Mouse (Mus musculus) ovary, adult 18-20 months (tissue): ENCODE measurements around the gene Rasal2.
"Not testable (repeated sequence)": the region's sequence is repeated elsewhere in the genome, so short reads cannot be mapped to it uniquely, and the experiment has no call there.

Experiments
- DNase-seq: peaks from one replicate; pipeline ENCODE4 v3.0.0; 2022; ENCODE audit warnings: low spot score, mixed read lengths

The Rasal2 gene

GRCm38 (mm10) chr1:157244453-157244790 lies 168.0 kb downstream of the Rasal2 start:
- DNase-seq: no peak

- DNase-seq: no peak
These were observed 168.6 kb downstream of the Rasal2 start for GRCm38 (mm10) chr1:157243576-157244452.

- DNase-seq: no peak
These were observed 172.7 kb downstream of the Rasal2 start for GRCm38 (mm10) chr1:157239687-157240086.

- not testable (repeated sequence) for DNase-seq
These were observed 175.6 kb downstream of the Rasal2 start for GRCm38 (mm10) chr1:157236650-157237344.

- DNase-seq: no peak
These were observed 178.9 kb downstream of the Rasal2 start for GRCm38 (mm10) chr1:157233451-157233850.

- no peak for DNase-seq
These were observed 180.0 kb downstream of the Rasal2 start for GRCm38 (mm10) chr1:157232372-157232771.

- no peak for DNase-seq
These were observed 181.4 kb downstream of the Rasal2 start for GRCm38 (mm10) chr1:157231016-157231415.

GRCm38 (mm10) chr1:157230386-157230785 lies 182.0 kb downstream of the Rasal2 start:
- no peak for DNase-seq

- no peak for DNase-seq
These were observed 187.4 kb downstream of the Rasal2 start for GRCm38 (mm10) chr1:157225013-157225412.

GRCm38 (mm10) chr1:157220910-157221309 lies 191.5 kb downstream of the Rasal2 start:
- no peak for DNase-seq

- no peak for DNase-seq
These were observed 191.9 kb downstream of the Rasal2 start for GRCm38 (mm10) chr1:157220466-157220865.

- DNase-seq: no peak
These were observed 203.6 kb downstream of the Rasal2 start for GRCm38 (mm10) chr1:157208754-157209153.

GRCm38 (mm10) chr1:157205685-157206084 lies 206.7 kb downstream of the Rasal2 start:
- DNase-seq: no peak

- DNase-seq: no peak
These were observed 229.4 kb downstream of the Rasal2 start for GRCm38 (mm10) chr1:157183043-157183442.

GRCm38 (mm10) chr1:157182431-157182830 lies 230.0 kb downstream of the Rasal2 start:
- DNase-seq: no peak

GRCm38 (mm10) chr1:157181081-157181480 lies 231.3 kb downstream of the Rasal2 start:
- DNase-seq: no peak

GRCm38 (mm10) chr1:157178988-157179764 lies 233.2 kb downstream of the Rasal2 start:
- no peak for DNase-seq

- DNase-seq: no peak
These were observed 243.1 kb downstream of the Rasal2 start for GRCm38 (mm10) chr1:157169292-157169691.

- DNase-seq: no peak
These were observed 243.5 kb downstream of the Rasal2 start for GRCm38 (mm10) chr1:157168891-157169290.

GRCm38 (mm10) chr1:157153781-157154180 lies 258.6 kb downstream of the Rasal2 start:
- no peak for DNase-seq

- no peak for DNase-seq
These were observed 262.3 kb downstream of the Rasal2 start for GRCm38 (mm10) chr1:157150107-157150506.

GRCm38 (mm10) chr1:157144621-157145020 lies 267.8 kb downstream of the Rasal2 start:
- no peak for DNase-seq
